Mouse (Mus musculus): ENCODE measurements around the gene Rprd2.
"Not testable (repeated sequence)": the region's sequence is repeated elsewhere in the genome, so short reads cannot be mapped to it uniquely, and the experiment has no call there.

The Rprd2 gene

GRCm38 (mm10) chr3:95819351-95819985 is 805 bp upstream of the Rprd2 start:
- in situ Hi-C loops (cut with MboI, MseI): no loop called here

DNA sequence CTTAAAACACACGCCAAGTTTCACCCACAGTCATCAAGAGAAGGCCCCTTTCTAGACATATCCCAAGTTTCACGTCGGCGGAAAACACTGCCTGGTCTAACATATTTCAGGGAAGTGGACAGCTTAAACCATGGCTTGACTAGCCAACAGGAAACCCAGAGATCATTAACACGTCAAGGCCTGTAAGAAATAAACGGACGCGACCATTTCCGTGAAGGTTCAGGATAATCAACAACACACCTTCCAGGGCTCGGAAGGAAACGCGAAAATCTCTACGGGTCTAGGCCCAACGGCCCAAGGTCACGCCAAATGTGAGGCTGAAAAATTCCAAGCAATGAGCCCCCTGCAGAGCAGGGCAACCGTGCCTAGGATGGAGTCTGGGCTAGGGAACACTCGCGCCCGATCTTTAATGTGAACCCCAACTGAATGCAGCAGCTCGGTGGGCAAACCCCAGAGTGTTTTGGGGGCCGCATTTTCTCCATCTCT is 594 bp downstream of the Rprd2 start:
- in situ Hi-C loops (cut with MboI, MseI): no loop called here

DNA sequence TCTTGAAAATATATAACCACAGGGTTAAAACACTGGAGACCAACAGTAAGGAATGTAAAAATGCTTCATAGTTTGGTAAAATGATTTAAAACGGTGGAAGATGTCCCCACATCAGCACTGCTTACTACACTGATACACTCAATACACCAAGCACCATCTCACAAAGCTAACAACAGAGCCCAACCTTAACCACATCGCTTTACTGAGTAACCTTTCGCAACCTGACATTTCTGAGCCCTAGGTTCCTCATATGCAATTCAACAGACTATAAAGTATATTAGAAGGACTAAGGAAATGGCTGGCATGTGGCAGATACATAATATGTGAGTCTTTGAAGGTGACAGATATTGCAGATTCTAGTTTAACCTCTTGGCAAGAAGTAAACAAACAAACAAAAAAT is 2.0 kb downstream of the Rprd2 start:
- in situ Hi-C loops (cut with MboI, MseI): no loop called here

- in situ Hi-C loops (cut with MboI, MseI): no loop called here
Observed at GRCm38 (mm10) chr3:95808384-95808783, 10.3 kb downstream of the Rprd2 start.

DNA sequence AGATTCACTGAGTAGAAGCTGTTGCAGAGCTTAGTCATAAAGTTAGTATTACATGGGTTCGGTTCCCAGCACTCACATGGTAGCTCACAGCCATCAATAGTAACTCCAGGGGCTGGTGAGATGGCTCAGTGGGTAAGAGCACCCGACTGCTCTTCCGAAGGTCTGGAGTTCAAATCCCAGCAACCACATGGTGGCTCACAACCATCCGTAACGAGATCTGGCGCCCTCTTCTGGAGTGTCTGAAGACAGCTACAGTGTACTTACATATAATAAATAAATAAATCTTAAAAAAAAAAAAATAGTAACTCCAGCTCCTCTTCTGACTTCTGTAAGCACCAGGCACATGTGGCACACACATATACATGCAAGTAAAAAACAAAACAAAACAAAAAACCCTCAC is 11.0 kb downstream of the Rprd2 start:
- in situ Hi-C loops (cut with MboI, MseI): not testable (repeated sequence)

DNA sequence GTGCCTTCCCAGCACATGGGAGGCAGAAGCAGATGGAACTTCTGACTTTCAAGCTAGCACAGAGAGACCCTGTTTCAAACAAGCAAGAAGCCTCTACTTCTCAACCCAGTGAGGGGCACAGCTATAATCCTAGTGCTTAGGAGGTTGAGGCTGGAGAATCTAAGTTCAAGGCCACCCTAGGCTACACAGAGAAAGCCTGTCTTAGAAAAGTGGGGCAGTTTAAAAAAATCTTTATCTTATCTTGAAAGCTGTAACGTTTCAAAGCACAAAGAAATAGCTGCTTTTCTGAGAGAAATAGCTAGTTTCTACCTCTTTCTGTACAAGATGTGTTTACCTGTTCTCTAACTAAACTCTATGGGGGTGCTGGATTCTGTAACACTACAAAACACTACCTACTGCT is 12.0 kb downstream of the Rprd2 start:
- in situ Hi-C loops (cut with MboI, MseI): no loop called here

- in situ Hi-C loops (cut with MboI, MseI): no loop called here
Observed at GRCm38 (mm10) chr3:95803851-95804250, 14.8 kb downstream of the Rprd2 start.

DNA sequence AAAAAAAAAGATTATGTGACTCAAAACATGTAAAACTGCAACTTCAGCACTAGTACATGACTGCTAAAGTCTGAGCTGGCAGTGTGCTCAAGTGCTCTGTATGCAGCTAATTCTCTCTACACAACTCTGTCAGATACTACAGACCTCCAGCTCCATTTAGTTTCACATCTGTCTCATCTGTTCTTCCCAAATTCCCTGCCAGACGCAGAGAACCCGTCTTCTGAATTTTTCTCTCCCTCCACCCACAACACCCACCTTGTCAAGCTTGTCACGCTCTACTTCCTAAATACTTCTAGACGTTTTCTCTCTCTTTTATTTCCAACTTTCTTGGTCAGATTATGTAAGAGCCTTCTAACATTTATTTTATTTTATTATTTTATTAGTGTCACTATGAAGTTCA is 19.9 kb downstream of the Rprd2 start:
- in situ Hi-C loops (cut with MboI, MseI): no loop called here

DNA sequence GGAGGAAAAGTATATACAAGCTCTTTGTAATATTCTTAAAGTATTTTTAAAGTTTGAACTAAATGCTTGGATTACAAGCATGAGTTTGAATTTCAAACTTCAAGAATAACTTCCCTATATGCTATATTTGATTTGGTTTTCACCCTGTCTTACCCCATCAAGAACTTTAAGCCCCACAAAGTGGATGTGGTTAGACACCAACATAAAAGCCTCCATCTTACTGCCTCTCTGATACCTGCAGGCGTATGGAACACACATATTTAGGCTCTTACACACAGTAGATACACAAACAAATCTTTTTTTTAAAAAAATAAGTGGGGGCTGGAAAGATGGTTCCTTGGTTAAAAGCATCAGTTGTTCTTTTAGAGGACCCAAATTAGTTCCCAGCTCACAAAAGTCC is 24.4 kb downstream of the Rprd2 start:
- in situ Hi-C loops (cut with MboI, MseI): no loop called here

DNA sequence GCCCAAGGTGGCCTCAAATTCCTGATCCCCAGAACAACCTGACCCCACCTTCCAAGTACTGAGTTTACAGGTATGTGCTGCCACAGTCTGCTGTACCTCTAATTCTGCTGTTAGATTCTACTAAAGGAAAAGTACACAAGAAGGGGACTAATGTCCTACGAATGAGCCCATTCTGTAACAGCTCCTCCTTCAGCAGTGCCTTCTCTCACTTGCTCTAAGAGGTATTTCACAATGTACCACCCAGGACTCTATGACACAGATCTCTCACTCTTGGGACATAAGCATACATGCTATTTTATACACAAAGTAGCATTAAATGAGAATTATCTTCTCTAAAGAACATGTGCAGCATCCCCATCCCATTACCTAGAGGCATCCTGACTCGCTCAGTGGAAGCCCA is 25.0 kb downstream of the Rprd2 start:
- in situ Hi-C loops (cut with MboI, MseI): no loop called here

DNA sequence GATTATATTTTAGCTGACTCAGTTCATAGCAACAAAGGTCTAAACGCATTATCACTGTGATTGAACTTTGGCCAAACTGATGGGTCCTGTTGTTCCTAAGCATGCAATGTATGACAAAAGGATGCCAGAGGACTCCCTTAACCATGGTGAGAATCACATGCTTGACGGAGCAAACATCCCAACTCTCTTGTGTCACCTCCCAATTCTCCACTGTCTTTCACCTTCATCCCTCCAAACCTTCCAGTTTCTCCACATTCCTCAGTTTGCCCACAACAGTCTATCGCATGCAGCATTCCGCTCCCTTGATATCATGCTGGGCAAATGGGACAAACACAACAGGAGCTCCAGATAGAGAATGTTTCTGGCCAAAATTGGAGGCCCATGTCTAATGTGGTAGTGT is 33.2 kb downstream of the Rprd2 start:
- in situ Hi-C loops (cut with MboI, MseI): no loop called here

- in situ Hi-C loops (cut with MboI, MseI): loop anchor here (10.0 kb wide), 3 partner anchors 173 to 437 kb away; no protein-coding TSS in a partner anchor
Observed at GRCm38 (mm10) chr3:95771985-95772384, 46.7 kb downstream of the Rprd2 start.

DNA sequence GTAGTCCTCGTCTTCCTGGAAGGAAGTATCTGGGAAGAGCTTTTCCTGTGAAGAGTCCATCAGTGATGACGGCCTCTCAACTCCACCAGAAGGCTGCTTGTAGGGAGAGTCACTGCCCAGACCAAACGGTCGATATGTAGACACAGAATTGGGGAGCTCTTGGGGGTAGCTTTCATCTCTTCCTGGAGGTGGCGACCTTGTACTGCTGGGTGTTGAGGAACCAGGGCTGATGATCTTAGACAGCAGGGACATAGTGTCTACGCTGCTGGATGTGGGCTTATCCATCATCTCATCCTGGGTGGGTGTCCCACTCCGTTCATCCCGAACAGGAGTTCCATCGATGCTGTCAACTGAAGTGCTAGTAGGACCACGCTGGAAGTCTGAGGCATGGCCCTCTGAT is 53.1 kb downstream of the Rprd2 start:
- in situ Hi-C loops (cut with MboI, MseI): loop anchor here in 1 of 2 experiments (5.0 kb wide), 1 partner anchor 83 kb away; no protein-coding TSS in a partner anchor

- in situ Hi-C loops (cut with MboI, MseI): no loop called here
Observed at GRCm38 (mm10) chr3:95763811-95764210, 54.9 kb downstream of the Rprd2 start.

GRCm38 (mm10) chr3:95762961-95763360 is 55.7 kb downstream of the Rprd2 start:
- in situ Hi-C loops (cut with MboI, MseI): no loop called here

DNA sequence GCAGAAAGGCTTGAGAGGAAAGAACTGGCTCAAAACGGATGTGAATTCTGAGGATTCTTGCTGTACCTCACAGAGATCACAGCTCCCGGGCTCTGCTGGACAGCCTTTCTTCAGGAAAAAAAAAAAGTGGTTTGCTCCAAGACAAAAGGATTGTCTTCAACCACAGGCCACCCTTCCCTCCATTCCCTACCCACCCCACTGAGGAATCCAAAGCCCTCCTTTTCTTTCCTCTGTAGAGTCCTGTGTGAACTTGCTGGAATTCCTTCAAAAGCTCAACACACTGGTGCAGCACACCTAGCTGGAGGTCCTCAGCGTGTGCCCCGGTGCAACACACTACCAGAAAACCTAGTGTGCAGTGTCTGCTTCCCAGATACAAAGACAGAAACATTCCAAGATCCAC is 56.9 kb downstream of the Rprd2 start:
- in situ Hi-C loops (cut with MboI, MseI): no loop called here

GRCm38 (mm10) chr3:95760656-95761055 is 58.0 kb downstream of the Rprd2 start:
- in situ Hi-C loops (cut with MboI, MseI): no loop called here

DNA sequence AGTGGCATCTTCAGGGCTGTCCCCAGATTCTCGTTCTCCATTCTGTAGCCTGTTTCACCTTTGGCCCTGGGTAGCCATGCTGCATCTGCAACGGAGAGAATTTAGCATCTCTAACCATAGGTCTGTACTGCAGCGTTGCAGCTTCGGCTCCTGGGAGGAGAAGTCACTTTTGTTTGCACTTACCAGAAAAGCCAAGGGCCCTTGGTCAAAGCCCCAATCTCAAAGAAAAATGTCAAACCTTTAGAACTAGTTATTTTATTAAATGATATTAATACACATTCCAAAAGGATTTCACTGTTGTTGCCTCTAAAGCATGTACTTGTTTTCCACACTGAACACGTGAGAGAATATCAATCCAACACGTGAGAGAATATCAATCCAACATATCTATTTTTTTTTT is 58.6 kb downstream of the Rprd2 start, which contains the start of gene Tars2:
Tars2 (minus strand) TSS at position 101 of the 400 bp plus-strand sequence.
- in situ Hi-C loops (cut with MboI, MseI): no loop called here

- in situ Hi-C loops (cut with MboI, MseI): no loop called here
Observed at GRCm38 (mm10) chr3:95758467-95759218, 60.0 kb downstream of the Rprd2 start.

DNA sequence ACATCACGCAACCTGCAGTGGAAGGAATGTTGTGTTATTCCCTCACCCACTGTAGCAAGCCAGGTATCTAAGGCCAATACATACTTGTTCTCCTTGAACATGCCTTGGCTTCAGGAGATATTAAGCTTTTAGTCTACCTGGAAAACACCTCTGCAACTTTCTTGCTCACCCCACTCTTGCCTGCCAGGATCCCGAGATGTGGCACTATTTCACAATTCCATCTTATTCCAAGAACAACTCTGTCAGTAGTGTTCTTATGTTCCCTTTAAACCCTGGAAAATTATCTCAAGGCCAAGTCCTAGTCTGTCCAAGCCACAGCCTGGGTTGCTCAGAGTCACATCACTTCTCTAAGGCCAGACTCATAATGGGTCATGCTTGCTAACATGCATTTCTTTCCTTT is 61.9 kb downstream of the Rprd2 start:
- in situ Hi-C loops (cut with MboI, MseI): no loop called here

GRCm38 (mm10) chr3:95754345-95755206 is 64.1 kb downstream of the Rprd2 start:
- in situ Hi-C loops (cut with MboI, MseI): no loop called here

DNA sequence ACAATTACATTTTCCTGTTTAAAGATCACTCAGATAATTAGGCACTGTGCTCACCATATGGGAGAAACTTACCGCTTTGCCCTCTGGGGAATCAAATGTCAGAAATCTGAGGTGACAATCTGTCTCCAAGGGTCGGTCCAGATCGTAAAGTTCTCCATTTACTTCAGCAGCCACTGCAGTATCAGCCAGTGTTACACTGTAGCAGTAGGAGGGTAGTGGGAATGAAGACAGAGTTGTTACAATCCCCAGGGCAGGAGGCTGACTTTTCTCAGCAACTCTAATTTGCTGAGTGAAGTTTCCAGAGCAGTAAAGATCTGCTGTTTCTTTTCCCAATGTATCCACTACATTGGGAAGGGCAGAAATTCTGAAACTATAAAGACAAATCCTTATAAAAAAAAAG is 65.7 kb downstream of the Rprd2 start:
- in situ Hi-C loops (cut with MboI, MseI): no loop called here
